Mouse (Mus musculus) small intestine, adult 2 months (tissue): ENCODE results near the gene Gimap9.

ENCODE experiments used
- CTCF ChIP-seq: fragments of 200-500 bp; IDR thresholded peaks from 2 replicates; pipeline ENCODE4 v1.5.1; 2012; ENCODE audit warnings: low read depth, mild to moderate bottlenecking, control low read depth, inconsistent platforms, low read length, moderate library complexity, mixed read lengths; ENCODE audit not compliant: insufficient replicate concordance, insufficient read length; ENCODE audit errors: extremely low read depth
- POLR2A ChIP-seq: fragments of 200-500 bp; IDR thresholded peaks from 2 replicates; pipeline ENCODE4 v1.6.1; 2012; ENCODE audit warnings: low read depth, mild to moderate bottlenecking, control low read depth, inconsistent platforms, low read length, moderate library complexity

DNA sequence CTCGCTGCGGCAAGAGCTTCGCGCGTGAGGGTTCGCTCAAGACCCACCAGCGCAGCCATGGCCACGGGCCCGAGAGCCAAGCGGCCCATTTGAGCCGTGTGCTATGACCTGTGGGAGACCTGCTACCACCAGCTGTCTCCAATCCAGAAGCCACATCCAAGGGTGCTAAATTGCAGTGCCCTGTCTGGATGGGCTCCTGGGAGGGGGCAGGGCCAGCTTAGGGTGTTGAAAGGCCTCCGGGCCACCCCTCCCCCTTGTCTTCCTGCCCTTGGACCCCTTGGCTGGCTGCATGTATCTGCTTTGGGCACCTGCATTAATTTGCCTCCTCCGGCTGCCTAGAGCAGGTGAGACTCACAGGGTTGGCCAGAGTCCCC is 46.3 kb upstream of the Gimap9 start:
- no peak for TF ChIP-seq CTCF
- TF ChIP-seq POLR2A, result no peak
